Comparison of ENCODE assay signal across 19 mouse cellular contexts in the genomic region with DNA sequence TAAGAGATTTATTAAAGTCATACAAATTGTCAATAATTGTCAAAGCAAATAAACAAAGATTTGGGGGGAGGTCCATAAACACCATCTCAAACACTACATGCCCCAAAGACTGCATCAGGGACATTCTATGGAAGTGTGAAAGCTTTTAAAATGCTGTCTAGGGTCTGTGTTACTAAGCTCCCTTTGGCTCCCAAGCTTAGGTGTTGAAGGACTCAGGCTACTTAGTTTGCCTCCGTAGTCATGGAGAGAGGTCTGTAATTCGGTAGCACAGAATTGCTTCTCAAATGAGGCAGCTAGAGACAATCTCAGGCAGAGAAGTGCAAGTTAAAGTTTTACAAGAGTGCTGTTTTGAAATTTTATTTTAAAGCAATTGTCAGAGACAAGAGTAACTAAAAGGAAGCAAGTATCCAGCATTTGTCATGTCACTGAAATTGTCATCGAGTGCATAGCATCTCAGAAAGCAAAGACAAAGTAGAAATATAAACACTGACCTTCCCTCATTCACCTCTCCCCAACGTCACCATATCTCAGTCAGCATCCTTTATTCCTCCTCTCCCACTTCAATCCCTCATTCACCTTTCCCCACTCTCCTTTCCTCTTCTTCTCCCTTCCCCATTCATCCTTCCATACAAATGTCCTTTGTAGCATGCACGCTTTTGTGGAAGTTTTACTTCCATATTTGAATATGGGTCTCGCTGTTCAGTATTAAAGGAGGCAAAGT.
DNase-seq lines count a peak whose midpoint lies in the region; ATAC-seq lines count a peak whose summit lies in the region.
"Had no signal": no experiment of that assay in that cellular context is flagged by ENCODE, and none has a peak within 500 bp of the region (broad histone marks: within the 10 kb centered on the region; RNA-seq: fewer than 3 reads in every experiment).

No protein-coding gene starts in this region.

- H3K27me3 ChIP-seq in neural tube, embryonic 13.5 days = no peaks in the 10 kb centered on the region
- H3K27me3 ChIP-seq in forebrain, embryonic 14.5 days (replicated peaks; ENCODE audit: control insufficient read depth, insufficient read depth, low read length) = no peaks in the 10 kb centered on the region
- no peaks in the 10 kb centered on the region for H3K27me3 ChIP-seq in midbrain, embryonic 12.5 days
- H3K27me3 ChIP-seq: embryonic facial prominence, embryonic 15.5 days; megakaryocyte, embryonic 14.5 days had no signal

- no peak overlapping the region for H3K4me3 ChIP-seq in neural tube, embryonic 13.5 days
- H3K4me3 ChIP-seq in forebrain, embryonic 14.5 days (ENCODE audit: low read depth, low read length) = no peak overlapping the region
- no peak overlapping the region for H3K4me3 ChIP-seq in midbrain, embryonic 12.5 days
- H3K4me3 ChIP-seq: embryonic facial prominence, embryonic 15.5 days; megakaryocyte, embryonic 14.5 days had no signal

- WGBS in neural tube, embryonic 13.5 days = 72% methylated on average over 6 of the region's 6 CpGs
- 61% methylated on average over 6 of the region's 6 CpGs for WGBS in forebrain, embryonic 14.5 days
- WGBS in midbrain, embryonic 12.5 days = 62% methylated on average over 6 of the region's 6 CpGs

- no peaks in the 10 kb centered on the region for H3K9me3 ChIP-seq in neural tube, embryonic 13.5 days
- H3K9me3 ChIP-seq in forebrain, embryonic 14.5 days (replicated peaks; ENCODE audit: control insufficient read depth, low read length) = no peaks in the 10 kb centered on the region
- no peaks in the 10 kb centered on the region for H3K9me3 ChIP-seq in midbrain, embryonic 12.5 days
- H3K9me3 ChIP-seq: embryonic facial prominence, embryonic 15.5 days; megakaryocyte, embryonic 14.5 days had no signal

- H3K36me3 ChIP-seq in neural tube, embryonic 13.5 days = no peaks in the 10 kb centered on the region
- H3K36me3 ChIP-seq in forebrain, embryonic 14.5 days (ENCODE audit: control insufficient read depth, insufficient read depth, low read length) = no peaks in the 10 kb centered on the region
- H3K36me3 ChIP-seq in midbrain, embryonic 12.5 days = no peaks in the 10 kb centered on the region
- H3K36me3 ChIP-seq: embryonic facial prominence, embryonic 15.5 days had no signal

- H3K4me1 ChIP-seq in neural tube, embryonic 13.5 days (replicated peaks) = 0 out of 2 replicates have a peak, but pooled peaks cover 6% of the 10 kb centered on the region
- no peaks in the 10 kb centered on the region for H3K4me1 ChIP-seq in forebrain, embryonic 14.5 days (ENCODE audit: control insufficient read depth, insufficient read depth, low read length)
- 0 out of 2 replicates have a peak, but pooled peaks cover 6% of the 10 kb centered on the region for H3K4me1 ChIP-seq in midbrain, embryonic 12.5 days
- H3K4me1 ChIP-seq: embryonic facial prominence, embryonic 15.5 days; megakaryocyte, embryonic 14.5 days had no signal

- DNase-seq in neural tube, embryonic 10.5 days (ENCODE audit: extremely low spot score, low spot score) = no peak
- peak; percentile 16 for DNase-seq in forebrain, embryonic 14.5 days (ENCODE audit: low spot score)
- DNase-seq in retina, embryonic 14.5 days (ENCODE audit: low spot score) = no peak
- DNase-seq in adrenal gland, postnatal 36 days = no peak
- no peak for DNase-seq in spleen, adult 12 weeks (ENCODE audit: low spot score)
- DNase-seq: adrenal gland, adult 2 months; cerebellum, adult 9-11 months; kidney, adult 18-20 months; left cerebral cortex, postnatal 4 days; liver; lung, adult 18-20 months; lung, postnatal 14 days; retina, postnatal 1 day had no signal

- no peak for ATAC-seq in neural tube, embryonic 13.5 days (ENCODE audit: low read depth)
- ATAC-seq in forebrain, embryonic 14.5 days = peak; percentile 32; the same call in 1 of the 2 replicates
- peak; percentile 62 for ATAC-seq in midbrain, embryonic 12.5 days (ENCODE audit: low FRiP score, low read depth)

- 0 out of 2 replicates have a peak overlapping the region, but pooled peaks have one; percentile 4 for H3K4me2 ChIP-seq in neural tube, embryonic 13.5 days
- peak overlapping the region; percentile 12; the same call in 1 of the 2 replicates for H3K4me2 ChIP-seq in forebrain, embryonic 14.5 days (ENCODE audit: low read length)
- H3K4me2 ChIP-seq in midbrain, embryonic 12.5 days (replicated peaks) = no peak overlapping the region
- H3K4me2 ChIP-seq: embryonic facial prominence, embryonic 15.5 days had no signal

- H3K9ac ChIP-seq in neural tube, embryonic 13.5 days = no peak overlapping the region
- no peak overlapping the region for H3K9ac ChIP-seq in forebrain, embryonic 14.5 days (ENCODE audit: low read length)
- no peak overlapping the region; the same call in 1 of the 2 replicates for H3K9ac ChIP-seq in midbrain, embryonic 12.5 days (replicated peaks)
- H3K9ac ChIP-seq: embryonic facial prominence, embryonic 15.5 days had no signal

- no peak overlapping the region for H3K27ac ChIP-seq in neural tube, embryonic 13.5 days (replicated peaks)
- H3K27ac ChIP-seq in forebrain, embryonic 14.5 days (ENCODE audit: low read depth, low read length) = no peak overlapping the region
- peak overlapping the region; percentile 66 for H3K27ac ChIP-seq in midbrain, embryonic 12.5 days (replicated peaks)
- H3K27ac ChIP-seq: embryonic facial prominence, embryonic 15.5 days; kidney, postnatal 0 days; stomach, postnatal 0 days had no signal
